Mouse (Mus musculus) c-Kit-positive CD71-positive TER-119-negative erythroid progenitor cells, embryonic 14.5 days (primary cell): Measurements from ENCODE around the gene Cdkl5.
A peak's percentile ranks its signal among the peaks of the same experiment; 100 is the strongest.
"Not testable (repeated sequence)": the region's sequence is repeated elsewhere in the genome, so short reads cannot be mapped to it uniquely, and the experiment has no call there.

Experiments used
- DNase-seq: peaks from one replicate; pipeline ENCODE4 v3.0.0-alpha.2; 2013; ENCODE audit warnings: low read depth

The Cdkl5 gene

GRCm38 (mm10) chrX:160906952-160907351 is 87.6 kb downstream of the Cdkl5 start, which contains the start of gene Gja6:
Gene Gja6 (minus strand): TSS chrX:160907052.
- no peak for DNase-seq

GRCm38 (mm10) chrX:160906477-160906876 is 88.0 kb downstream of the Cdkl5 start:
- DNase-seq, result no peak

- DNase-seq, result no peak
These were observed 88.6 kb downstream of the Cdkl5 start for GRCm38 (mm10) chrX:160905913-160906312.

- DNase-seq, result peak; percentile 60
These were observed 89.3 kb downstream of the Cdkl5 start for GRCm38 (mm10) chrX:160905041-160905678.

GRCm38 (mm10) chrX:160901118-160901517 is 93.4 kb downstream of the Cdkl5 start:
- no peak for DNase-seq

- no peak for DNase-seq
These were observed 102.4 kb downstream of the Cdkl5 start for GRCm38 (mm10) chrX:160892077-160892476.

GRCm38 (mm10) chrX:160886301-160886700 is 108.2 kb downstream of the Cdkl5 start:
- no peak for DNase-seq

GRCm38 (mm10) chrX:160866576-160866975 is 127.9 kb downstream of the Cdkl5 start:
- DNase-seq, result no peak

GRCm38 (mm10) chrX:160865022-160865421 is 129.5 kb downstream of the Cdkl5 start:
- DNase-seq, result no peak

- no peak for DNase-seq
These were observed 130.7 kb downstream of the Cdkl5 start for GRCm38 (mm10) chrX:160863689-160864383.

- no peak for DNase-seq
These were observed 186.3 kb downstream of the Cdkl5 start for GRCm38 (mm10) chrX:160808226-160808625.

GRCm38 (mm10) chrX:160804409-160805150 is 189.9 kb downstream of the Cdkl5 start:
- no peak for DNase-seq

- DNase-seq, result no peak
These were observed 199.6 kb downstream of the Cdkl5 start for GRCm38 (mm10) chrX:160794920-160795319.

- DNase-seq, result no peak
These were observed 212.2 kb downstream of the Cdkl5 start for GRCm38 (mm10) chrX:160782276-160782675.

GRCm38 (mm10) chrX:160773033-160773432 is 221.5 kb downstream of the Cdkl5 start:
- no peak for DNase-seq

GRCm38 (mm10) chrX:160769622-160770021 is 224.9 kb downstream of the Cdkl5 start:
- DNase-seq, result not testable (repeated sequence)

GRCm38 (mm10) chrX:160767713-160768112 is 226.8 kb downstream of the Cdkl5 start, which contains the start of gene Rs1:
Gene Rs1 (plus strand): TSS chrX:160768013.
- no peak for DNase-seq

- peak; percentile 16 for DNase-seq
These were observed 228.3 kb downstream of the Cdkl5 start for GRCm38 (mm10) chrX:160766233-160766616.

- peak; percentile 74 for DNase-seq
These were observed 228.9 kb downstream of the Cdkl5 start for GRCm38 (mm10) chrX:160765389-160766232.

GRCm38 (mm10) chrX:160750808-160751207 is 243.7 kb downstream of the Cdkl5 start:
- DNase-seq, result no peak

- DNase-seq, result no peak
These were observed 245.9 kb downstream of the Cdkl5 start for GRCm38 (mm10) chrX:160748653-160749052.

- peak; percentile 8 for DNase-seq
These were observed 249.1 kb downstream of the Cdkl5 start for GRCm38 (mm10) chrX:160745399-160745798.
